Mouse (Mus musculus): ENCODE measurements at regions not wholly inside any gene's neighbourhood (a gene's known extent, or its start where the extent isn't known, plus 50 kb on each side); places are given as distances from the start of the nearest gene placed in this dataset.
A peak's percentile ranks its signal among the peaks of the same experiment; 100 is the strongest.

- DNase-seq, result no peak
Measured at GRCm38 (mm10) chr11:65638211-65638610, 149.9 kb downstream of the Map2k4 start.

GRCm38 (mm10) chr11:65637206-65637605, 150.9 kb downstream of the Map2k4 start:
- DNase-seq, result peak in 1 of 2 experiments; percentile 2

GRCm38 (mm10) chr11:65635307-65635706, 152.8 kb downstream of the Map2k4 start:
- DNase-seq, result no peak

GRCm38 (mm10) chr11:65631164-65631563, 156.9 kb downstream of the Map2k4 start:
- peak in 1 of 2 experiments; percentile 45 for DNase-seq

- no peak for DNase-seq
Measured at GRCm38 (mm10) chr11:65630436-65630835, 157.7 kb downstream of the Map2k4 start.

- no peak for DNase-seq
Measured at GRCm38 (mm10) chr11:65629320-65629719, 158.8 kb downstream of the Map2k4 start.

DNA sequence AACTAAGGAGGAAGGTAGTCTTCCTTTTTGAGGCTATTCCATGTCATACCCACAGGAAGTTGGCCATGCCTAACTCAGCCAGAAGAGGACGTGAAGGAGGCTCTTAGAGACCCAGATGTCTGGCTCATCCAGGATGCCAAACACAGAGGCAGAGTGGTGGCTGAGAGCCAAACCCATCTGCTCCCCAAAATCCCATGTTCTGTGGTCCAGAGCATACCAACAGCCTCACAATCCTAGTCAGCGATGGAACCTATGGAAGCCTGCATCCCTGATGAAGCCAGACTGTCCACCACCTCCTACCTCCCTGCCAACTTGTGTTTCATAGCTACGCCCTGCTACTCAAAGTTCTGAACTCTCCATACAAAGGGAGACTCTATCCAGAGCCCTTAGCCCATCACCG, 169.1 kb downstream of the Map2k4 start:
- no peak for DNase-seq

- no peak for DNase-seq
Measured at GRCm38 (mm10) chr11:65610536-65610935, 177.6 kb downstream of the Map2k4 start.

DNA sequence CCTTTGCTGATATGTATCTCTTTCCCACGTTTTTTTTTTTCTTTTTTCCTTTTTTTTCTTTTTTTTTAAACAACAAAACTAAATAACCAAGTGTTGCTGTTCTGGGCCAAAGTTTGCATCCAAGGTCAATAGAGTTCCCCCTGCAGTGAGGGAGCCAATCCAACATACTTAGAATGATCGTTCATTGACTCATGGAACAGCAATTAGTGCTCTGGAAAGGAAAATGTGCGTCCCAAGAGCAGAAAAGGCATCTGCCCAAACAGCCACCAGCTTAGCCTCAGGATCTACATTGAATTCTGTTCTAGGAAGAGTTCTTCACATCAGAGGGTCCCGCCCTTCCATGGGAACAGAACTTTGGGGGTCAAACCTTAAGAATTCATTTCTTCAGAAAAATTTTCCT, 179.0 kb downstream of the Map2k4 start:
- no peak for DNase-seq

DNA sequence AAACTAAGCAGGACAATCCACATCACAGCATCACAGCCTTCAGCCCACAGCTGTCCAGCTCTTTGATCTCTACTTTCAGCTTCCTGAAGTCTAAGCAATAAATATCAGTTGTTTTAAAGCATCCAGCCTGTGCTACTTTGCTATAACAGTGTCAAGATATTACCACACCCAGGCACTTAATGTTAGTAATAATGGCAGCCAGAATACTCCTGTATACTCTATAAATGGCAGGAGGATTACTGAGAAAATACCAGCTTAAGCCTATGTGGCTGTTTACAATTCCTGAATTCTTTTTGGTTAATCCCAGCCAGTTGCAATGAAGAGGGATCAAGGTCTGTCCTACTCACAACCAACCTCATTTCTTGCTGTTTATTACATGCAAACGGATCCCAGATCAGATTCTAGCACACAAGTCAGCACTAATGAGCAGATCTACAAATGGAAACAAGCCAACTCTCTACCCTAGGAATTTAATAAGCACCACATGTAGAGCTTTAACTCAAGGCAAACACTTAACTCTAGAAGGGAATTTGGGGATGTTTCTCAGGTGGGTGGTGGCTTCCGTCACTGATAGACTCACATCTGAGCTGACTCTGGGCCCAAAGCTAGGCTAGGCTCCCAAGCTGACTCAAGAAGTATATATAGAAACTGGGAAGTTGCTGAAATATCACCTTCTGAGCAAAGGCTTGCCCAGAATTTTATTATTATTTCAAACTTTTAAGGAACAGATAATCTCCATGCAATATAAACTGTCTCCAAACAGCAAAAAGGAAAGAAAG, 190.6 kb downstream of the Map2k4 start:
- DNase-seq, result no peak

- no peak for DNase-seq
Measured at GRCm38 (mm10) chr11:65588491-65588890, 199.6 kb downstream of the Map2k4 start.

DNA sequence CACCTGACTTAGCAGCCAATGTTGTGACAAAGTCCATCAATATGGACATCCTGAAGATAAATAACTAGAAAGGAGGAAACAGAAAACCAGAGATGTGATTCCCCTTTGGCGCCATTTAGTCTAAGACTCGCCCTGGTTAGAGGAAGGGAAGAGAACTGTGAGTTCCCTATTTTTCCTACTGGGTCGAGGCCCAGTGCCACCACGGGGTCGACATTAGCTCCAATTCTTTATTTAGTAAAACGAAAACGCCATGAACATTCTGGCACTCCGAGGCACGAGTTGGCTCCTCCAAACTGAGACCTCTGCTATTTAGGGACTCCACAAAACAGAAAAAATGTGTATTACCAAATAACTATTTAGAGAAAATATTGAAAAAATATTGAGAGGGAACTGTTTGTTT, 220.3 kb downstream of the Map2k4 start:
- DNase-seq, result no peak

GRCm38 (mm10) chr11:65558236-65558635, 229.9 kb downstream of the Map2k4 start:
- DNase-seq, result no peak

GRCm38 (mm10) chr11:65551073-65551472, 237.0 kb downstream of the Map2k4 start:
- no peak for DNase-seq

DNA sequence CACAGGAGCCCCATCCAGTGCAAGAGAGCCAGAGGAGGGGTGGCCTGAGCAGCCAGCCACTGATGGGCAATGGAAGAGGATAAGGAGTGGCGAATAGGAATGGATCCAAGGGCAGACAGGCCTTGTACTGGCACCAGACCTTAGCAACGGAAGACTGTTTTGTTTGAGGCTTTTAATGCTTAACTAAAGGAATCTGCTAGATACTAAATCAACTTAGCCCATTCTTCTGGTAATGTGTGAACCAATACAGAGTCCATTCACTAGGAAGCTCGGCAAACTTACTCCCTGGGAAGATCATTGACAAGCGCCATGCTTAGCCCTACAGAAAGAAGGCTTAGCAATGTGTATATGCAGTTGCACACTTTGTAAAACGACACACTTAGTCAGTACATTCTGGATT, 243.8 kb downstream of the Map2k4 start:
- no peak for DNase-seq

GRCm38 (mm10) chr11:65543581-65543980, 244.5 kb downstream of the Map2k4 start:
- DNase-seq, result peak in 1 of 2 experiments; percentile 3

DNA sequence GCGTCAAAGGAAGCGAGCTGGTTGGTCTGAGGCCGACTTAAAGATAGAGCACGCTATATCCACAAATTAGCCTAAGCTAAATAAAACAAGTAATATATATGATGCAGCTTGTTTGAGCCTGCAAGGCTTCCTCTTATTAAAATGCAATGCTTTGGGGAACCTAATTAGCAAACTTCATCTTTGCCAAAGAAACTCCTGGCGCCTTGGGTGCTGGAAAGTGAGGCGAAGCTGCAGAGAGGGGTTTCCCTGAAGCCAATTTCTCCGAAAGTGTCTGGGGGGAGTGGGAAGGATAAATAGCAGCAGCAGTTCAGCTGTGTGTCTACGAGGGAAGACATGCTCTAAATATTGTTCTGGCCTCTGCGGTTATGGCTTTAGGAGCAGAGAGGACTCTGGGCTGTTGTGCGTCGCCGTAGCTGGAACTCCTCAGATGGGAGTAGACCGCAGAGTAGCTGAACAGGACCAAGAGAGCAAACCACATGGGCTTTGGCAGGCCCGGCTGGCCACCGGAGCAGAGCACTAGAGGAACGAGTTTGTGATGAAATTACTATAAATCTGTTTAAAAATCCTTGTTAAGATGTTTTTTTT, 251.0 kb downstream of the Map2k4 start:
- DNase-seq, result no peak

DNA sequence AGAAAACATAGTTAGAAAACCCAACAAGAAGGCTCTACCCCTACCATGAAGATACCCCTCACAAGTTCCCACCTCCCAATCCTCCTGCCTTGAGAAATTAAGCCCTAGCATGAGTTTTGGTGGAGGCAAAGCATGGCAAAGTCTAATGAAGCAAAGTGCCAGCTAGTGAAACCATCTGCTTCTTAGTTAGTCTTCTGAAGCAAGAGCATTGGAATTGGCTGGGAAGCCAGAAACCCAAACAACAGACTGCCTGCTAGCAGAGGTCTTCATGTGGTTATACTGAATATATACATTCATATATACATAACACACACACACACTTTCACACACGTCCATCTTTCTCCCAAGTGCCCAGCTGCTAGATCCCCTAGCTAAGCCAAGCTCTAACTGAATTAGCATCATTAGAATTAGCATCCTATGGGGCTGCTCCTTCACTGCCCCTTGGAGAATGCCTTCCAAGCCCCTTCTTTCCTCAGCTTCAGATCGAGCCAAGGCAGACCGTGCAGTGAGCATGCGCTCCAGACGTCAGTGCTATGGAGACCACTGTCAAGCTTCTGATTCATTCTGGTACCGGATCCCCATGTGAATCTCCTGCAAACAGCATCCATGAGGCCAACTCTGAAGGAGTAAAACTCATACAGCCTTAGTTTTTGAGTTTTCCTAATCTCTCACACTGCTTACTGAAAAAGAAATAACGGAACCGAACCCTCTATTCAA, 252.2 kb downstream of the Map2k4 start:
- no peak for DNase-seq

DNA sequence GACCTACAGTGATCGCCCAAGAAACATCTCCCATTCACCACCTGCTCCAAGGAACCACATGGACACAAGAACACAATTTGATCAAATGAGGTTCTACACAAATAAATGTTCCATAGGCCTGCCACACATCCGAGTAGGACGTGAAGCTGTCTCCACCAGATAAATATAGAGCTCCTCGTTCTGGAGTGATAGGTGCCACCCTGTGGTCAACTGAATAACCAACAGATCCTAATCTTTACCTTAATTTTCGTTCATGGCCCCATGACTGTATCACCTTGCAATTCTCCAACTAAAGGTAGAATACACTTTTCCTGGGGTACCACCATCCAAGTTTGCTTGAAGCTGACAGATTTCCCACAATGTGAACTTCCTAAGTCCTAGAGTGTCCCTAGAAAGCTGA, 257.4 kb downstream of the Map2k4 start:
- no peak for DNase-seq

DNA sequence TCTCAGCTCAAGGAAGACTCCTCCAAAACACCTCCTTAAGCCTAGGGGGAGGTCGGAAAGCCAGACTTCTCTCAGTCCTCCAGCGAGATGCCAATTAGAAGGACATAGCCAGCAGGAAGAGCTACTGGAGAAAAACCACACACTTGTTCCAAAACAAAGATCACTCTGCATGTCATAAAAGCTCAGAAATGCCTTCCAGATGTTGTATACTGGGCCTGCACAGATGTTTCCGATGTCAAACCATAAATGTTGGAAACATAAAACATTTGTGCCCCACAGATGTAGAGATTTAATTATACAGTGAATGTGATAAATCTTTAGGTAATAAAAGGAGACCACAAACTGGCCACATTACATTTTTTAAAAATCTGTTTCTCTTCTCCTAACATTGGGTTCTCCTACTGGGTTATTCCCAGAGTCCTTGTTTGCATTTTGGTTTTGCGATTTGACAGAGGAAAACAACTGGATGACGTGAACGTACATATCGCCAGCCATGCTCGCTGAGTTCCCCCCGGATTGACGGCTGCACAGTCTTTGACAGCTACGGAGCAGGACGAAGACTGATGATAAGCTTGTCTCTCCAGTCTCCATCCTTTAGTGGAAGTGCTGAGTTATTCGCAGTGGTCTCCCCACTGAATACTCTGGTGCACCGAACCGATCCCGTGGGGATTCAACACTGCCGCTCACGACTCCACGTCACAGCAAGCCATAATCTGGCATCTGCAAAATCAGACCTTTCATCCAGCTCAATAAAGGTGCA, 235.5 kb upstream of the Myocd start:
- no peak for DNase-seq

- no peak for DNase-seq
Measured at GRCm38 (mm10) chr11:65497979-65498378, 228.2 kb upstream of the Myocd start.

GRCm38 (mm10) chr11:65497415-65497814, 227.6 kb upstream of the Myocd start:
- DNase-seq, result no peak

DNA sequence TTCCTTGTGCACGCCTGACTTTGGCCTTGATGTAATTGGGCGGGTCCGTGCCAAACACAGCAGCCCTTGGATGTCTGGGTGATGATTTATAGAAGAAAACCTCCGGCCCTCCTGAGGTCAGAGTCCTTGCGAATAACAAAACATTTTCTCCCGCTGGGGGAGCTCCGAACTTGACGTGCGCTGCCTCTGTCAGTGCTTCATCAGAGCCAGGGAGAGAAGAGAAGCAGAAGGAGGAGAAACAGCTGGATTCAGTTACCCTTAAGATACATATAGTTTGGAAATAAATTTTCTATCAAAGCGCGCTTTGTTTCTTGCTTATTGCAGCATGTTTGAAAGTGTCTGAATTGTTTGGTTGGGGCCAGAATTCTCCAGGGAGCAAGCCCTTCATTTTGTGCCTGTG, 225.2 kb upstream of the Myocd start:
- peak; percentile 71 to 81 for DNase-seq
